Mouse (Mus musculus): ENCODE data around the gene Gm47841. TPM values are rescaled to one million over a fixed set of nuclear protein-coding genes. Genes with fewer than 3 reads are reported as not detected.

The Gm47841 gene
- not detected for polyA plus RNA-seq (2017; shearing (Covaris generic))

GRCm38 (mm10) chr15:101047194-101047555 is at the start of gene Gm47841:
Gm47841 (minus strand) TSS chr15:101047397.

GRCm38 (mm10) chr15:101077813-101078730 is 30.9 kb upstream of the Gm47841 start, which contains the start of gene Fignl2:
Fignl2 (minus strand) TSS chr15:101078567.

Other genes starting within 250 kb of the Gm47841 start
- gene Scn8a, start 177.5 kb downstream of the Gm47841 start, polyA plus RNA-seq (2017; shearing (Covaris generic)) = 0.34 TPM
- not detected for gene Fignl2, start 31.2 kb upstream of the Gm47841 start, polyA plus RNA-seq (2017; shearing (Covaris generic))
- gene Ankrd33, start 68.4 kb upstream of the Gm47841 start, polyA plus RNA-seq (2017; shearing (Covaris generic)) = not detected
- gene Acvrl1, start 81.1 kb upstream of the Gm47841 start, polyA plus RNA-seq (2017; shearing (Covaris generic)) = 3.8 TPM
- 1.9 TPM for gene Acvr1b, start 126.7 kb upstream of the Gm47841 start, polyA plus RNA-seq (2017; shearing (Covaris generic))
- not detected for gene Grasp, start 176.8 kb upstream of the Gm47841 start, polyA plus RNA-seq (2017; shearing (Covaris generic))
- 133 TPM for gene Nr4a1, start 206.9 kb upstream of the Gm47841 start, polyA plus RNA-seq (2017; shearing (Covaris generic))
- gene Atg101, start 236.9 kb upstream of the Gm47841 start, polyA plus RNA-seq (2017; shearing (Covaris generic)) = 73.2 TPM
- gene 6030408B16Rik, start 245.8 kb upstream of the Gm47841 start, polyA plus RNA-seq (2017; shearing (Covaris generic)) = 0.24 TPM